Mouse (Mus musculus): ENCODE data around the gene Rab35.
A peak's percentile ranks its signal among the peaks of the same experiment; 100 is the strongest.

Gene Rab35

DNA sequence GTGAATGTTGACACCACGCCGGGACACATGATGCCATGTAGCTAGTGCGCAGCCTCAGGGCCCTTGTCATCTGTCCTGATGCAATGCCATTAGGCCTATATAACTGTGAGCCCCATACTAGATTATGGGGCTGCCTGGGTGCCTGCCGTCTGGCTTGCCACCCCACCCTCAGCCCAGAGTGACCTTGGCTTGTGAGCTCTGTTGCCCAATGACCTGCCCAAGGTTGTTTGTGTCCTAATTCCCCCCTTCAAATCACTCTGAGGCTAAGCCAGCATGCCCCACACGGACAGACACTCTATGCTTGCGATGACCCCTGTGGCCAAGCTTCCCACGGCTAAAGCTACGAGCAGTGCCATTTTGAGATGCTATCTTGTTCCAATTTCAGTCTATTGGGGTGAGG lies 18.0 kb downstream of the Rab35 start:
- DNase-seq (ENCODE audit: low read depth) = no peak

DNA sequence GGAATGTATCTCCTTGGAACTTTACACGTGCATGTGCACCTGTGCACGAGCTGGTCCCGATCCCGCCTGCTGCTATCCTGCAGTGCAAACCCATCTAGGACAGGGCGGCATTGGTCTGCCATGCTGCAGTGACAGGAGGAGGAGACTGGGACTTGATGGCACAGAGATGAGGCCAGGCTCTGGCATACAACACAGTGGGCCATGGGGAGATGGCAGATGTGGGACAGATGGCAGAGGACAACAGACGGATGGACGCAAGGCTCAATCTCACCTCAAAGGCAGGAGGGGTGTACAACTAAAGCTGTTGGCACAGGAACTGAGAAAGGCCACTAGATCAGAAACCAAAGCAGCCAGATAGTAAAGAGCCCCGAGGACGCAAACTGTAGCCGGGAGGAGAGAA lies 19.2 kb downstream of the Rab35 start:
- DNase-seq (ENCODE audit: low read depth) = no peak

DNA sequence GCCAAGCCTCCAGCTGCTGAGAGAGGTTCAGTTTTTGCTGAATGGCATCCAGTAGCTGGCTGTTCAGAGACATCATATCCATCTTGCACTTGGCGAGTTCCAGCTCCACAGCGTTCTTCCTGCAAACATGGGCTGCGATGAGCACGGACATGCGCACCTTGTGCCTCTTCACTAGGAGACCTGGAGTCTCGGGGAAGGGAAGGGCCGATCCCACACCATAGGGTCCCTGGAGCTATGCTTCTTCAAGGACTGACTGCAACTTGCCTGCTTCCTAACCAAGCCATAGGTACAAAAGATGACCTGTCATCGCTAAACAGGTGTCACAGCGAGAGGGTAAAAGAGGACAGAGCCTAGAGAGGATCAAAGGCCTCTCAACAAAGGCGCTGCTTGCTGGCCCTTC lies 20.1 kb downstream of the Rab35 start:
- DNase-seq (ENCODE audit: low read depth) = no peak

DNA sequence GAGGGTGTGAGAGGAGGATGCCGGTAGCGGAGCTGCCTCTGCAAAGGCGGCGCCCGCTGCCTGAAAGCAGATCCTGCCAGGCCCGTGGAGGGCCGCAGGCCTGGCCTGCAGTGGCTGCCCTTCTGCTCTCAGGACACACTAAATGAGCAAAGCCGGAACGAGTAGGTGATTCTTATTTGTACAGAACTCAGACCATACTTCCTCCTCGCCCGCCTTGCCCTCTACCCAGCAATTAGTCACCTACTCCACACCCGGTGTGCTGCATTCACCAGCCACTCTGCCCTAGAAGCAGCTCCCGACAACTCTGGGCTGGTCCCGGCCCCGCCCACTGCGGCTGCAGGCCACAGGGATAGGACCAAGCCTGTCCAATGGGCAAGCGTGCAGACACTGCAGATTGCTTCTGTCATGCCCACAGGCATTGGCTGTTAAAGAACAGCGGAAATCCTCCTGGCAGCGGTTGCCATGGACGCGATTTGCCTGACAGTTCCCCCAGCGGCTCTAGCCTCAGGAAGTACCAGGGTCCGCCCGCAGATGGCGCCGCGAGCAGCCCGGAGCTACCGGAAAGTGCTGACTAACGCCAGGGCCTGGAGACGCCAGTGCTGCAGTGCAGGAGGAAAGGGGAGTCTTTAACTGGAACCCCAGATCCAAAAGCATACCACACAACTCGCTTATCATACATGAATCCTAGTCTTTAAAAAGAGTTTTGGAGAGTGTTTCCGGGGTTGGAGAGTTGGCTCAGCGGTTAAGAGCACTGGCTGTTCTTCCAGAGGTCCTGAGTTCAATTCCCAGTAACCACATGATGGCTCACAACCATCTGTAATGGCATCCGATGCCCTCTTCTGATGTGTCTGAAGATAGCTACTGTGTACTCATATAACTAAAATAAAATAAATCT lies 21.2 kb downstream of the Rab35 start:
- DNase-seq (ENCODE audit: low read depth) = peak; percentile 98

DNA sequence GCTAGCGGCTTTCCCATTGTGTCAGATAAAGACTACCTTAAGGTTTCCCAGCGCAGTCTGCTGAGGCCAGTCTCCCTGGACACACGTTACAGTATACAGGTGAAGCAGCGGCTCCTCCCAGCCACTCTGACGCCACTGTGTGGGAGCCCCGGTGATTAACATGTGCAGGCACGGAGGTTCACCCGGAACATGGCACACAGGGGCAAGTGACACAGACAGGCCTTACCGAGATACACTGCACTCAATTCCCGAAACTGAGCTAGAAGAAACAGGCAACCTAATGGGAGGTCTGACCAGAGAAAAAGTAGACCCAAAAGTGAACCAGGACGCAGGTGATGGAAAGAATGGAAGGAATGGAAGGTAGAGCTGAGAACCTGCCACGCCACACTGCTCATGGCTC lies 22.1 kb downstream of the Rab35 start:
- DNase-seq (ENCODE audit: low read depth) = no peak

DNA sequence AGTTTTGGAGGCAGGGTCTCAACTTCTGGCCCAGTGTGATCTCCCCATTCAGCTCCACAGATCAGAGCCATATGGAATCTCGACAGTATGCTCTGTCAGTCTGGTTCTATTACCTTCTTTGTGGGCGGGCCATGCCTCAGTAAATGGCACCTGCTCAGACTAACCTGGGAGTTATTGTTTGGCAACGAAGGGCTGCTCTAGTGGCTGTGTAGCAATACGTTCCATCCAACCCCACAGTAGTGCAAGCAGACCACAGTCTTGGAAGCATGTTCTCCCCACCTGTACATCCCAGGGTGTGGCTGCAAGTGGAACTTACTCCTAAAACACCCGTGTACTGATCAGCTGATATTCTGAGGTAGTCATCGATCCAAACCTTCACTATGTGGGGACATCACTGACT lies 25.0 kb downstream of the Rab35 start:
- no peak for DNase-seq (ENCODE audit: low read depth)

DNA sequence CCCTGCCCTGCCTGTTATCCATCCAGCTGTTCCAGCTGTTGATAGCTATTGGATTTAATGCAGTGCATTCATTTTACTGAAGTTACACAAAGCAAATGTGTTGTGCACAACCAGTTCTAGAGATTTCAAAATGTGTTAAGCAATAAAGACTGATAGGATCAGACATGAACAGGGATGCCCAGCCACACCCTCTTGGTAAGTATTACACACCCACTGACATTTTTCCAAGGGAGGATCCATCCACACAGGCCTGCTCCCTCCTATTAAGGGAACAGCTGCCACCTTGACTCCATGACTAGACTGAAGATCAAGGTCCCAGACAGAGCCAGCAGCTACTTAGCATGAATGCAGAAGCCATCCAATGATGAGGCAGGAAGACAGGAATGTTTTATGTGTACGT lies 25.5 kb downstream of the Rab35 start:
- no peak for DNase-seq (ENCODE audit: low read depth)

DNA sequence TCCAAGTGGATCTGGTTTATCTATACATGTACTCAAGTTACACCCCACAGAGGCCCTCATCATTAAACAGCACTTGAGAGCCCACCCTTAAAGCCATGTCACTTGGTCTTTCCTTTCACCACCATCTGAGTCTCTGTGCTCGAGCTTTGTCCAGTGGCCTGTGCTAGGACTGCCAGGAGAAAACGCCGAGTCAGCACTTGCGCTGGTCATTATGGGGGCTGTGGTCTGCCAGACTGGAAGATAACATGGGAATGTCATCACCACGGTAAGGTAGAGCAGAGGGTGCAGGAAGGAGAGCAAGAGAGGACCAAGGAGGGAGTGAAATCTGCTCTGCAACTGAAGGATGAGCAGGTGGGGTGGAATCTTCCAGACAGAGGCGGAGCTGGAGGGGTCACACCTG lies 26.6 kb downstream of the Rab35 start:
- no peak for DNase-seq (ENCODE audit: low read depth)

DNA sequence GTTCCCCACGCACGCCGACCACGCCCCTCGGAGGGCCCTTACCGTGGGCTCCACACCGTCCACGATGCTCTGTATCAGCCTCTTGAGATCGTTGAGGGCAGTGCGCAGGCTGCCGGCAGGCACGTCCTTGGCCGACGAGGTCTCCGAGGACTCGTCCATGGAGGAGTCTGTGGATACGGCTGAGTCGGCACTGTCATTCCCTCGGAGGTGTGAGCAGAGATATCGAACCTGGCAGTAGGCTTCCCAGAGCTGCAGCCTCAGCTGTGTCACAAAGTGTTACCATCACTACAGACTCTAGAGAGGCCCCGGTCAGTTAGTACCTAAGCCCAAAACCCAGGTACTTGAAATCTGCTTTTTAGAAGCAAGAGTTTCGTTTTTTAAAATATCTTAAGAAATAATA lies 30.9 kb downstream of the Rab35 start:
- DNase-seq (ENCODE audit: low read depth) = no peak

DNA sequence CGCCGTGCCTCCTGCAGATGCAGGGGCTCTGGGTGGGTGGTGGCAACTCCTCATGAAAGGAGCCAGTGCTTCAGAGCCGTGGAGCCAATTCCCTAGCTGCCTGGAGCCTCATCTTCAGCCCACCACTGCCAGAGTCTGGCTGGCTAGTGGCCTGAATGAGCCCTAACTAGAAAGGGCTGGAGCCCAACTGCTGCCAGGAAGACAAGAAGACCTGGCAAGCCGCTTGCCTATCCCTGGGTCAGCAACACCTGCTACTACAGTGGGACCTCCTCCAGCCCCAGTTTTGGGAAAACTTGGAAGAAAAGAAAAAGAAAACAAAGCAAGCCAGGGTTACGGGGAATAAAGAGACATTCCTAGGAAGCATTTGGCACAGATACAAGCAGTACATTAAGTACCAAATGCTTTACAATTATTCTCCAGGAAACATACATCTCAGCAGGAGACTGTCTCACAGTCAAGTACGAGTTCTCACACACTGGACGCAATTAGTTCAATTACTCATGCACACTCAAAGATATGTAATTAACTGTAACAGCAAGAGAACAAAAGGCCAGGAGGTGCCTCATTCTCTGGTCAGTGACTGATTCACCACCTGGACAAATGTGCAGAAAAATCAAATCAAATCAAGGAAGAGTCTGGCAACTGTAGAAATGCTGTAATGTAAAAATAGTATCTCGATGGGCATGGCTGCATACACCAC lies 34.8 kb downstream of the Rab35 start:
- no peak for DNase-seq (ENCODE audit: low read depth)

DNA sequence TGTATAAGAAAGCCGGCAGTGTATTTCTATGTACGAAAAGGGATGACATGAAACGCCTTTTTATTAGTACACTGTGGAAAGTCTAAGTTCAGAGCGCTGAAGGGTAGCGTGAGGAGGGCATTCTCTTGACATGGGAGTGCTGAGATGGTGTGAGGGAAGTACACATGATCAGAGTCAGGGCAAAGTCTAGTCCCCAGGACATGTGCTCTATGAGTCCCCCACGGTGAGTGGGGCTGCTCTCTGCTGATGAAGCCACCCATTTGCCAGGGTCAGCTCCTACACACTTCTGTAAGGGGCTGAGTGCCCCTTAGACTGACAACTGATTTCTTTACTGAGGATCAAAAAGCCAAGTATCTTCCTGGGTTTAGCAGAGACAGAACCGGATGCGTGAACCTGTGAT lies 35.5 kb downstream of the Rab35 start:
- DNase-seq (ENCODE audit: low read depth) = no peak

DNA sequence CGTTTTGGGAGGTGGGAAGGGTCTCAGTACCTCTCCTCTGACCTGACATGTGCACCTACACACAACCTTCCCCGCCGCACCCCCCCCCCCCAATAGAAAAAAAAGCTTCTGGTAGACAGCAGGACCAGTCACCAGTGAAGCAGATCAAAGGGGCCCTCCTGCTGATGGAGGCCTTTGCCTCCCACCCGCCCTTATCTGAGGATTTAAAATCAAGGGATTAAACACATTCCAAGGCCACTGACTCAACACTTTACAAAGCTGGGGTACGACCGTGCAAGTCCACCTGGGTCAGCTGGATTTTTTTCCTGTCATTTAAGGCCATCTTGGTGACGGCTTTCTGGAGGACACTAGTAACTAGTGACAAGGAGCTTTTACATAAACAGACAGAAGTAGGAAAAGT lies 36.2 kb downstream of the Rab35 start:
- no peak for DNase-seq (ENCODE audit: low read depth)

DNA sequence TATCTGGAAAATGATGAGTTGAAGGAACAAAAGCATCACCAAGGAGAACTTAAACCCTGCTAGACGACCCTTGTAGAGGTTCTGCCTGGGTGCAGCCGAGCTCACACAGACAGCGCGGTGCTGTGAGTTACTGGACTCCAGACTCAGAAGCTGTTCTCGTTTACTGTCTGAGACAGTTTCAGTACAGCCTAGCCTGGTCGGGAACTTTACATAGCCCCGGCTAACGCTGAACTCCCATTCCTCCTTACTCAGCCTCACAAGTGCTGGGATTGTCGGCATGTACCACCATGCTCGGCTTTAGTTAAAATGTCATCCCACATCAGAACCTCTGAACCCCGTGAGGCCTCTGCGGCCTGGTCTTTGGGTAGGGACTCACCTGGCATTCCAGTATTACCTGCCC lies 37.3 kb downstream of the Rab35 start:
- DNase-seq (ENCODE audit: low read depth) = no peak

DNA sequence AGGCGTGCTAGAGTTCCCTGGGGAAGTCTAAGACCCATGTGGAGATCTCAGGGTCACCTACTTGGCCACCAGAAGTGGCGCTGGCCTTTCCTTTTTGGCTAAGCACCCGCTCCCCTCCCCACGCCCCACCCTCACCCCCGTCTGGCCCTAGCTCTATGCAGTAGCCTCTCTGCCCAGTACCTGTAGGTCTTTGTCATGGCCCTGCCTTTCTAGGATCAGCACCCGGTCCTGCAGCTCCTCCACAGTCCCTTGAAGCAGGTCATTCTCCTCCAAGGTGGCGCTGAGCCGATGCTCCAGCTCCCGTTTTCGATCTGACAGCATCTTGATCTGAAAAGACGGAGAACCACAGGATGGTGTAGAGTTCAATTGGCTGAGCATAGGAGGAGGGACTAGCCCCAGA lies 38.3 kb downstream of the Rab35 start:
- DNase-seq (ENCODE audit: low read depth) = no peak

DNA sequence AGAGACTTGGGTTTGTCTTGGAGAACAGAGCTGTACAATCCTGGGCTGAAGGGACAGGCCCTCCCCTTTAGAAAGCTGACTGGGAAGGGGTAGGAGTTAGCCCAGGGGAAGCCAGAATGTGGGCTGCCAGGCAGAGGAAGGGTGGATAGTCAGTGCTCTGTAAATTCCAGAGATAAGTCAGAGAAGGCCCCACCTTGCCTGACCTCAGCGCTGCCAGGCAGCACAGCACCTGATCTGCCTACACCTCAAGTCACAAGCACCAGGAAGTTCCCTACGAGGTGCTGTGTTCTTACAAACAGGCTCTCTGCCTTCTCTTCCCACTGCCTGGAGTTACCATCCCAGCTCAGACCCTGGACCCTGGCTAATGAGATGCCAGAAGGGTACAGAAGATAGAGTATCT lies 38.7 kb downstream of the Rab35 start:
- no peak for DNase-seq (ENCODE audit: low read depth)

DNA sequence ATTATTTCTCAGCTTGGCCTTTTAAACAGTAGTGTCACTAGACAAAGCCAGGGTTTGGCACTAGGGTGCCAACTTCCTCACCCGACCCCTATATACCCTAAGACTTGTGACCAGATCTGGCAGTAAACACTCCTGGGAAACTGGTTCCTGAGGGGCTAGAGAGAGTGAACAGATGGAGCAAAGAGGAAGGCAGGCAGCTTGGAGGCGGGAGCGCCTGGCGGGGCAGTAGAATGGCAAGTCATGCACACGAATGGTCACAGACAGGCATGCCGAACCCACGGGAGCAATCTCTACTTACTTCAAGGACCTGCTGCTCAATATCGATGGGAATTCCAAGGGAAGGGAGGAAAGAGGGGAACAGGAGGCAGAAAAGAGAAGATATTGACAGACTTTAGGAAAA lies 40.1 kb downstream of the Rab35 start:
- no peak for DNase-seq (ENCODE audit: low read depth)

DNA sequence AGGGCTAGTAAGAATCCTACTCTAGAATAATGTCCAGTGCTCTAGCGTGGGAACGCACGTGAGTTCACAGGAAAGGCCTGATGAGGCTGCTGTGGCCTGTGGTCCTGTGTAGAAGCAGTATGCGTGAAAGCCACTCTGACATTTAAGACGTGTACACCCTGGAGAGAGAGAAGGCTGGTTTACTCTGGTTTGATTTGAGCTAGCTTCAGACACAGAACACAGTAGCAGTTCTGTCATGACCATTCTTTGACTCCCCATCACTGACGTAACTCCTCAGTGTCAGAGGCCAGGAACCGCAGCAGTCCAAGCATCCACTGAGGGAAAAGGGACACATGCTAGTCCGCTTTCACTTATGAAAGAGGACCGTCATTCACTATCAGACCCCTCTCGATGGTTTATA lies 53.4 kb downstream of the Rab35 start:
- DNase-seq (ENCODE audit: low read depth) = no peak

DNA sequence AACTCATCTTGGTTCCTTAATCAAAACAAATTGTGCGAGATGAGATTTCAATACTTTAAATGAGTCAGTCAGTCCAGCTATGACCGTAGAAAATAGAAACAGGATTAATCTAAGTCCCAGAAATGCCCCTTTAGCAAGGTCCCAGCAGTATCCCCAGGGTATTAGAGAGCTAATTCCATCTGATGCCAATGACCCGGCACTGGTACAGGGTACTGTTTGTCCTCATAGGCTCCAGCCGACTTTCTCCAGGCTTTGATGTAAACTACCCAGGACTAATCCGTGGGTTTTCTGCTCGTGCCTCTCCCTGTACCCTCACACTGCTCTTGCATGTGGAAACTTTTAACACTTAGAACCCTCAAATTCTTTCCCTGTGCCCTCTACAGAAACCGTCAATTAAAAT lies 55.0 kb downstream of the Rab35 start:
- DNase-seq (ENCODE audit: low read depth) = no peak

DNA sequence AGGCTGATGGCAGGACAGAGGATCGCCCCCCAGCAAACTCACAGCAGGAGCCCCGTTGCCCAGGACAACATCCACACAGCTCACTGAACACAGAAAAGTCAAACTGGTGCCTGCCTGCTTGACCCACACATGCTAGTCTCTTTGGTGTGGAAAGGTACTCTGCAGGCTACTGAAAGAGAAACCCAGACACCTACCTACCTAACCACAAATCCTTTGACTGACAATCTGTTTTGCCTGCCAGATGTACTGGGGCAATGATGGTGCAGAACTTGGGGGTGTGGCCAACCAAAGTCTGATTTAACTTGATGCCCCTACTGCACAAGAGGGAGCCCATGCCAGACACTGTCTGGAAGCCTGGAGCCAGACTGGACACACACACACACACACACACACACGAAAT lies 61.6 kb downstream of the Rab35 start:
- DNase-seq (ENCODE audit: low read depth) = peak; percentile 47

DNA sequence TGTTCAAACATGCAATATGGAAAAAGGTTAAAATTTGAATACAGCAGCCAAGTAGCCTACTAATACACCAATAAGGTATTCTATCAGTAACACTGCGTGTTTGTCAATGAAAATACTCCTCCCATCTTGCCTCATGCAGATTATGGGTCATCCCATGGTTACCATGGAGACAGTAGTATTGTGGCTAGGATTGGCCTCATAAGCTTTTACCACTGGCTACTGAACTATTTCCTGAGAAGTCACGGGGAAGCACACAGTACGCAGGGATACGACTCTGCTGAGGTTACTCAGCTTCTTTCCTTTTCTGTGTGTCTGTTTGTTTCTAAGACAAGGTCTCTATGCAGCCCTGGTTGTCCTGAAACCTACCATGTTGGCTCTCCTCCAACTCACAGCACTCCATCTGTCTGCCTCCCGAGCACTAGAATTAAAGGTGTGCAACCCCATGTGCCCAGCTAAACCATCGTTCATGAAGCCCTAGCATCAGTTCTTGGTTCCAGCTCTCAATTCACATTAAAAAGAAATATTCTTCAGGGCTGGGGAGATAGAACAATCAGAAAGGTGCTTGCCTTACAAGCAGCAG lies 63.6 kb downstream of the Rab35 start:
- DNase-seq (ENCODE audit: low read depth) = peak; percentile 19

DNA sequence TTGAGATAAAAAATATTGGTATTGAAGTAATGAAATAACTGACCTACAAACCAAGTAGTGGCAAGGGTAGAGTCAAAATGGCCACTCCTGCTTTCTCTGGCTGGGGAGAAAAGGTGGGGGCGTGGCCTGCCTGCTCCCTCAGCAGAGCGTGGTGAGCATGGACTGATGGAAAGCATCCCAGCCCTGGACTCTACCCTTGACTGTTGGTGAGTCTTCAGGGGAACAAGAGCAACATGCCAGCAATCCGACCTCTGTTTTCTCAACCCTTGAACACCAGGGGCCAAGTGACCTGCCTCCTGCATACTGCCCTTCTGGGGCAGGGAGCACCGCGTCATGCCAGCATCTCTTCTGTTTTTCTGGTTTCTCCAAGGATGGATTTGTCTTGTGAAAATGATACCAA lies 65.1 kb downstream of the Rab35 start:
- no peak for DNase-seq (ENCODE audit: low read depth)
